17 mouse cellular contexts compared by ENCODE assay signal in genomic region chr5:25945391-25945790, GRCm38 (mm10). TPM values are rescaled to one million over a fixed set of nuclear protein-coding genes. Genes with fewer than 3 reads are reported as not detected.
"Had no signal": no experiment of that assay in that cellular context is flagged by ENCODE, and none has a peak within 500 bp of the region (broad histone marks: within the 10 kb centered on the region; RNA-seq: fewer than 3 reads in every experiment).

No protein-coding gene starts in this region.

RNA-seq across cellular contexts. Expression of gene Gm21663, which starts 3.2 kb away (rescaled TPM):
- total RNA-seq: megakaryocyte, adult 5-6 weeks; megakaryocyte-erythroid progenitor cell, adult 5-6 weeks; midbrain, postnatal 0 days; monocyte, adult 5-6 weeks had no signal
- polyA plus RNA-seq: liver, embryonic 14.5 days; liver, embryonic 16.5 days; lung, adult 2 months; lung, embryonic 15.5 days; midbrain, embryonic 13.5 days; midbrain, postnatal 0 days; neural tube, embryonic 12.5 days; spleen, adult 2 months; thymus, adult 2 months; urinary bladder, adult 2 months had no signal

RNA-seq across cellular contexts. Expression of gene Gm21671, which starts 8.8 kb away (rescaled TPM):
- total RNA-seq: megakaryocyte, adult 5-6 weeks; megakaryocyte-erythroid progenitor cell, adult 5-6 weeks; midbrain, postnatal 0 days; monocyte, adult 5-6 weeks had no signal
- polyA plus RNA-seq: liver, embryonic 14.5 days; liver, embryonic 16.5 days; lung, adult 2 months; lung, embryonic 15.5 days; midbrain, embryonic 10.5 days; spleen, adult 2 months; stomach, postnatal 0 days; thymus, adult 2 months had no signal

RNA-seq across cellular contexts. Expression of gene Gm21680, which starts 27.1 kb away (rescaled TPM):
- total RNA-seq: megakaryocyte, adult 5-6 weeks; megakaryocyte-erythroid progenitor cell, adult 5-6 weeks; midbrain, postnatal 0 days; monocyte, adult 5-6 weeks; neutrophil, adult 5-6 weeks had no signal
- polyA plus RNA-seq: liver, embryonic 14.5 days; liver, embryonic 16.5 days; lung, adult 2 months; lung, embryonic 15.5 days; midbrain, embryonic 10.5 days; neural tube, embryonic 12.5 days; spleen, adult 2 months; thymus, adult 2 months; urinary bladder, adult 2 months had no signal

RNA-seq across cellular contexts. Expression of gene Gm21698, which starts 43.1 kb away (rescaled TPM):
- total RNA-seq: megakaryocyte, adult 5-6 weeks; megakaryocyte-erythroid progenitor cell, adult 5-6 weeks; midbrain, postnatal 0 days; monocyte, adult 5-6 weeks; neutrophil, adult 5-6 weeks had no signal
- polyA plus RNA-seq: liver, embryonic 14.5 days; liver, embryonic 16.5 days; lung, adult 2 months; lung, embryonic 15.5 days; midbrain, embryonic 10.5 days; neural tube, embryonic 12.5 days; spleen, adult 2 months; stomach, embryonic 15.5 days; stomach, postnatal 0 days; urinary bladder, adult 2 months had no signal

RNA-seq across cellular contexts. Expression of gene Gm1979, which starts 59.2 kb away (rescaled TPM):
- total RNA-seq: megakaryocyte, adult 5-6 weeks; megakaryocyte-erythroid progenitor cell, adult 5-6 weeks; midbrain, postnatal 0 days; monocyte, adult 5-6 weeks; neutrophil, adult 5-6 weeks had no signal
- polyA plus RNA-seq: liver, embryonic 14.5 days; liver, embryonic 16.5 days; lung, adult 2 months; lung, embryonic 15.5 days; neural tube, embryonic 12.5 days; spleen, adult 2 months; stomach, postnatal 0 days; thymus, adult 2 months; urinary bladder, adult 2 months had no signal
